Mouse (Mus musculus) embryonic fibroblast, embryonic 13.5 days (primary cell): ENCODE data around the gene Nudt15.

Experiments
- CTCF ChIP-seq: IDR thresholded peaks from 2 replicates; pipeline ENCODE4 v1.5.1; 2011; ENCODE audit warnings: mild to moderate bottlenecking, control low read depth, low read length, moderate library complexity, borderline replicate concordance; ENCODE audit not compliant: insufficient read depth
- POLR2A ChIP-seq: IDR thresholded peaks from 2 replicates; pipeline ENCODE4 v1.6.1; 2011; ENCODE audit warnings: low read depth, mild to moderate bottlenecking, control low read depth, low read length, moderate library complexity

- TF ChIP-seq CTCF (no peak), POLR2A (no peak)
Observed at GRCm38 (mm10) chr14:73547034-73547433, 1.0 kb downstream of the Nudt15 start.
